Mouse (Mus musculus) kidney, adult 11 months (tissue): ENCODE measurements around the gene Vmn1r80.
"Not testable (repeated sequence)": the region's sequence is repeated elsewhere in the genome, so short reads cannot be mapped to it uniquely, and the experiment has no call there.

Experiments
- DNase-seq: peaks from one replicate; pipeline ENCODE4 v3.0.0; 2022

The Vmn1r80 gene

DNA sequence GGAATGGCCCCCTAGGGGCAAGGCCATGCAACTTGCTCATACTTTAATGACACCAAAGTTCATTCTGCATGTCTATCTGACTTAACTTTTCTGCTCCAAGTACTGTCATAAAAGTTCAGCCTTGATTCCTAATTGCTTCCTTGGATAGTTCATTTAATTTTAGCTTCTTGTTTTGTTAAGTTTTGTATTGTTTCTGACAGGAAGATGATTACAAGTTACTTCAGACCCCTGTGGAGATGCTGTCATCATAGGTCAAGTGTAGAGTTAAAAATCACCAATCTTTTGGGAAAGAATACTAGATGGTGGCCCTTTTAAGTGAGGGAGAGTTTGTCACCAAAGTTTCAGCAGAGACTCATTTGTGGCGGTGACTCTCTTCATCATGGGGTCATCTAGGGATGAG is at the start of gene Vmn1r80:
TSS of gene Vmn1r80 (plus strand) at position 301 of the 400 bp plus-strand sequence.
- no peak for DNase-seq

DNA sequence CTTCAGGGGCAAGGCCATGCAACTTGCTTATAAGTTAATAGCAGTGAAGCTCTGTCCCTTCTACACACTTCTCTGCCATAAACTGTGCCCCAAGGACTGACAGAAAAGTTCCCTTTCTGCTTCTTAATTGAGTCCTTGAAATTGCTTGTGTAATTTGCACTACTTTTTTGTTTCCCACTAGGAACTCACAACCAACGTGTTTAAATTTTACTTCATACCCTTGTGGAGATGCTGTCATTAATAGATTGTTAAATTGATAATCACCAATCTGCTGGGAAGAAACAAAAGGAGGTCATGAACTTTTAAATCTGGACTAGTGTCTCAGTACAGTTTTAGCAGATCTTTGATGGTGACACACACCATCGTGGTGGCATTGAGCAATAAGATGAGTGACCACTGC is 39.1 kb upstream of the Vmn1r80 start, which contains the start of gene Vmn1r78:
TSS of gene Vmn1r78 (plus strand) at position 301 of the 400 bp plus-strand sequence.
- no peak for DNase-seq

DNA sequence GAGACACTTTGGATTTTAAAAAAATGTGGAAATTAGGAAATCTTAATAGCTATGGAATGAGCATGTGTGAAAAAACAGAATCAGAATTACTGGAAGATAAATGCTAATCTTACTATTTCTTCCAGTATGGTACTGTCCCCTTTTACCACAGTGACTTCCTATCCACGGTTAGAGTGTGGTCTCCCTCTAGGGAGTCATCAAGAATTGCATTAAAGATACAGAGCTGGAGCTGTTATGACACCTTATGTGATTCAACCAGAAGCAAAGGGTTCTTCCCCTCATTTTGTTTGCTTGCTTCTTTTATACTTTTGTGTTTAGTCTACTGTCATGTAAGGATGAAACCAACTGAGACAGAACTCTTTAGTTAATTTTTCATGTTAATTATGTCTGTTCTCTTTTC is 32.6 kb upstream of the Vmn1r80 start:
- DNase-seq = not testable (repeated sequence)

DNA sequence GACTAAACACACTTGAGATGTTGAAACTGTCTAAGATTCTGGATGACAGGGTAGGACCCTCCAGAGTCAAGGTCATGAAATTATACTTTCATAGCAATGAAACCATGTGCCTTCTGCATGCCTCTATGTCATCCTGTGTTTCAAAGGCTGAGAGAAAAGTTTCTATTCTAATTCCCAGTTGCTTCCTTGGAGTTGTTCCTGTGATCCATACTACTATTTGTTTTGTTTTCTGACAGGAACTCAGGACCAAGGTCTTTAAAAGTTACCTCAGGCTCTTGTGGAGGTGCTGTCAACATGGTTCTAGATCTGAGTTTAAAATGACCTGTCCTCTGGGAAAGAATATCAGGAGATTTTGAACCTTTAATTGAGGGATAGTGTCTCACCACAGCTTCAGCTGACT is 18.1 kb upstream of the Vmn1r80 start, which contains the start of gene Vmn1r79:
TSS of gene Vmn1r79 (plus strand) at position 301 of the 400 bp plus-strand sequence.
- DNase-seq = not testable (repeated sequence)

DNA sequence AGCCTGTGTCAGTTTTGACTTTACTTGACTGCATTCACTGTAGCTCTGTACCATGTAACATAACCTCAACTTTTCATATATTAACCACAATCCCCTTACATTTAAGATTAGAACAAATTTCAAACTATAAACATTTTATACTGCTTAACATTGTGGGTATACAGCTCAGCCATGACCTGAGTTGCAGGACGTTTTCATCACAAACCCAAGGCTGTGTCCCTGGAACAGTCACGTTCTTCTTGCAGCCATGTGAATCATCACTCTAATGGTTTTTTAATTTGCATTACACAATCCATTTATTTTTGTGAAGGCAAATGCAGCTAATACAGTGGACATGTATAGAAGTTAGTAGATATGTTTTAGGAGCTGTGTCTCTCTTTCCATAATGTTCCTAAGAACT is 16.2 kb upstream of the Vmn1r80 start:
- not testable (repeated sequence) for DNase-seq

DNA sequence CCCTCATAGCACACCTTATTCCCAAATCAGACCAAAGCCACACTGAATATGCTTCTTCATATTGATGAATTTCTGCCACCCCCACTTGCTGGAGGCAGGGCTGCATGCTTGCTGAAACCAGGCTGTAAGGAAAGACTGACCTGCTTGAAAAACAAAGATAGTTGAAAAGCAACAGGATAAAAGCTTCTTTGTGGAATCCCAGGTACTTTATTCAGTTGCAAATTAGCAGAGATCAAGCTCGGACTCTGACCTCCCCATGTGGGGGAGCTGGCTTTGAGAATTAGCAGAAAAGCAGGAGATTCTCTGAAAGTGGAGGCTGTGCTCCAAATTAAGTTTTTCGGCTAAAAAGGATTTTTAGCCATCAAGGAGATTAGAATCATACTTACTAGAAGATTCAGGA is 15.1 kb downstream of the Vmn1r80 start:
- no peak for DNase-seq
